Mouse (Mus musculus): ENCODE results near the gene Caln1.

Gene Caln1

DNA sequence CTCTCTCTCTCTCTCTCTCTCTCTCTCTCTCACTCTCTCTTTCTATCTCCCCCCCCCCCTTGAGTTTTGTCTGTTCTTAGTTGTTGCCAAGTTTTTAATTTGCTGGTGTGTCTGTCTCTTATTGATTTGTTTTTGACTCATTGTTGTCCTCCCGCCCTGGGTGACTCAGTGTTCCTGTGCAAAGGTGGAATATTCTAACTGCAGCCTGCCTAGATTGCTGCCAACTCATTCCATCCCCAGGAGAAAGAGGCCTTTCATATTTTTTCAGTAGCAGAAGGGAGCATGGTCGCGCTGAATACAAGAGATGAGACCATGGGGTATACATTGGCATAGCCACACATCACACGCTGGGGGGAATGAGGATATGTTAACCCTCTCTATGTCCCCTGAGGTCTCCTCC, 335.6 kb downstream of the Caln1 start:
- no peak for DNase-seq

DNA sequence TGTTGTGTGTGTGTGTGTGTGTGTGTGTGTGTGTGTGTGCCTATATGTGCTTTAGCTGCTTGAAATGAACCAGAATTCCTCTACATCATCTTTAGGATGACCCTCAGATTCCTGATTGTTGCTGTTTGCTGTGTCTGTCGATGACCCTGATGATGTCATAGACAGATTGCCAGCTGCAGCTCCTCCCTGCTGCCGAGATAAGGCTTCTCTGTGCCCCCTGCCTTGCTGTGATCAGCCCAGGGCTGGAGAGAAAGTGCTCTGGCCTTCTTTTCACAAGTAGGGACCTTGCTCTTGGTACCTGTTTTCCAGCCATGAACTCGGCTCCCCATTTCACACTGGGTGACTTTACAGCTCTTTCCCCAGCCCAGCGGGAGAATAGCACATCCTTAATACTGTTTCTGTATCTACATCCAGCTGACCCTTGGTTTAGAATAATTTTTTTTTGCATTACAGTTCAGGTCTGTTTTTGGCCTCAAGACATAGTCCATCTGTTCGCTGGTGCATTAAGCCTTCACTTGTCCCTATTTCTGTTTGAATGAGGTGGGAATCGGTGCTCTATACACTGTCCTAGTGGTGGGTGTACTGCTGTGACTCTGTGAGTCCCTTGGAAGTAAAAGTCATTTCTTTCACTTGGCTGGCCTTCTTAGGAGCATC, 337.1 kb downstream of the Caln1 start:
- no peak for DNase-seq

- no peak for DNase-seq
These were observed 338.5 kb downstream of the Caln1 start for GRCm38 (mm10) chr5:130707755-130708154.

DNA sequence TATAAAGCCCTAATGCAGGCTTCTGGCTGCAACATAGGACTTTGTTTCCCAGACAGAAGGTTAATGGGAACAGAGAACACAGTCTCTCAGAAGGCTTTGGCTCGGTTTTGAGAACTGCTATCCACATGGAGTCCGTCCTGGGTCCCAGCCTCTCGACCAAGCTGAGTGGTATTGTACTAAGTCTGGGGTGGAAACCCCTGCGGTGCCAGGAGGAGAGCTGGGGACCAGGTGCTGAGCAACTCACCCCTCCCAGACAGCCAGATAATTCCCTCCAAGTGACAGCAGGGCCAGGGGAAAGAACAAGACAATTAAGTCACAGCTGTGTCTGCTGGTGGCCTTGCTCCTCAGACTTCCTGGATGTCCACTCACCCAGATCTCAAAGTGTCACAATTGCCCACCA, 339.4 kb downstream of the Caln1 start:
- no peak for DNase-seq

GRCm38 (mm10) chr5:130711643-130712042, 342.4 kb downstream of the Caln1 start:
- no peak for DNase-seq

- DNase-seq: no peak
These were observed 343.0 kb downstream of the Caln1 start for GRCm38 (mm10) chr5:130712281-130712680.

GRCm38 (mm10) chr5:130715181-130715580, 345.9 kb downstream of the Caln1 start:
- DNase-seq: no peak

- peak; percentile 56 for DNase-seq
These were observed 349.1 kb downstream of the Caln1 start for GRCm38 (mm10) chr5:130718385-130718784.

DNA sequence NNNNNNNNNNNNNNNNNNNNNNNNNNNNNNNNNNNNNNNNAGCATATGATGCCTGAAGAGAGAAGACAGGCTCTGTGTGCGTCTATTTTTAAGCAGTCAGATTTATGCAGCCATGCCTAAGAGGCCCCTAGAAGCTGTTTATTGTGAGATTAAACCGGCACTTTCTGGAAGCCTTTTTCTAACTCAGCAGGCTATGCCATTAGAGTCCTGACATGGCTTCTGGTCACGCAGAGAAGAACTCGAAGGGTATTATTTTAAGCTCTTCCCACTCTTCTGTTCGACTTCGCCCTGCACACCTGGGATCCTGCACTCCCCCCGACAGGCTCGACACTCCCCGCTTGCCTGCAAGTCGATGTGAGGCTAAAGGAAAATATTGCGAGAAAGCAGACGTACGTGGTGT, 372.9 kb downstream of the Caln1 start:
- DNase-seq: peak; percentile 5

GRCm38 (mm10) chr5:130757517-130757916, 388.3 kb downstream of the Caln1 start:
- DNase-seq: peak; percentile 14

DNA sequence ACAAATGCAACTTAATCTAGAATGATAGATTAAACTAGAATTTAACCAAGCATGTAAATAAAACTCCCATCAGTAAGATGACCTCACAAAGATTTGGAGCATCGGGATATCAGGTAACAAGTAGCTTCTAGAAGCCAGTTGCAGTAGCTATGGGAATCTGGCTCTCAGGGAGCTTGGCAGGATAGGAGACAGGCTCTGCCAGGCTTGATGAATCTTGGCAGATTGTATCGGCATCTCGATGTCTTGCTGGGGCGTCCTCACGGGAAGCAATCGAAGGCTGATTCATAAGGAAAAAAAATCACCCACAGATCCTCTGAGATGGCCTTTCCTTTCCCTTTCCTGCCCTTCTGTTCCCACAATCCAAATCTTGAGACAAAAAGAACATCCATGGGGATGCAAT, 396.5 kb downstream of the Caln1 start:
- no peak for DNase-seq

- DNase-seq: no peak
These were observed 401.9 kb downstream of the Caln1 start for GRCm38 (mm10) chr5:130771061-130771741.

- no peak for DNase-seq
These were observed 403.2 kb downstream of the Caln1 start for GRCm38 (mm10) chr5:130772491-130772890.

DNA sequence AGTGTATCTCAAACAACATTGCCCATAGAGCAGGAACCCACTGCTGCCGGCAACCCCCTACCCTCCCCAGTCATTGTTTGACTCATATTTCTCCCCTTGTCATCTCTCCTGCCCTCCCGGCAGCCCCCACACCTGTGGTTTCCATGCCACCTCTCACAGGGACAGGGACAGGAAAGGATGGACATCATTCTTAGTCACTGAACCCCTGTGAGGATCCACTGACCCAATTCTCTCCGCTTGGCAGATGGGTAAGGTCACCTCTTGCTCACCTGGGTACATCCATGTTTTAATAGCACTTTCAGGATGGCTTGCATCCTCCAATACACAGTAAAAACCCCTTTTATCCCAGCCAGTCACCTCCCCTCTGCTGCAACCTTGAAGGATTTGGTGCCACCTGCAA, 405.7 kb downstream of the Caln1 start:
- DNase-seq: no peak

- DNase-seq: peak; percentile 73
These were observed 423.6 kb downstream of the Caln1 start for GRCm38 (mm10) chr5:130792755-130793452.

DNA sequence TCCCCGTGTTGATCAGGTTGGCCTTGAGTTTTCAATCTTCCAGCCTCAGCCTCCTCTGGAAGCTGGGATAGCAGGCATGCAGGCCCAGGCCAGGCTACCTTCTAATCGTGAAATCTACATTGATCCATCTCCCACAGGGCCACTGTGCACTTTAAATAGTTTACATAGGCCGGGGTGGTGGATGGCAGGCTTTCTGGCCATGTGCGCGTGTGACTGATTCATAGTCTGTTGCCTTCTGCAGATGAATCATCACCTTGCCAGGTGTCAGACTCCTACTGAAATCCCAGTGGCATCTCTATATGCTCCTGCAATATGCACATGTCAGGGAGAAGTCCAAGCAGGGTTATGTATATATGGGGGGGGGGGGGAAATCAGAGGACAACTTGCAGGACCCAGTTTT, 428.5 kb downstream of the Caln1 start:
- no peak for DNase-seq

GRCm38 (mm10) chr5:130810314-130810713, 441.1 kb downstream of the Caln1 start:
- DNase-seq: no peak

GRCm38 (mm10) chr5:130810846-130811245, 441.6 kb downstream of the Caln1 start:
- DNase-seq: peak; percentile 8

DNA sequence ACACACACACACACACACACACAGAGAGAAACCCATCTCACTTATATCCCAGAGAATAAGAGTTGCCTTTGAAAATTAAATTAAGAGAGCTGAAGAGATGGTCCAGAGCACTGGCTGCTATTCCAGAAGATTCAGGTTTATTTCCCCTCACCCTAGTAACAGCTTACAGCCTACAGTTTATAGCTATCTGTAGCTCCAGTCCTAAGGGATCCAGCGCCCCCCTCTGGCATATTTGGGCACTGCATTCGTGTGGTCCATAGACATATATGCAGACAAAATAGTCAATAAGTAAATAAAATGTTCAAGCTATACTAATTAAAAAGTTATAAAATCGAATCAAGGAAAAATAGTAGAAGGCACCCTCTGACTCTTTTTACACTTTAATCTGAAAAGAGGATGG, 442.0 kb downstream of the Caln1 start:
- peak; percentile 60 for DNase-seq

GRCm38 (mm10) chr5:130811966-130812365, 442.7 kb downstream of the Caln1 start:
- DNase-seq: no peak

- no peak for DNase-seq
These were observed 443.3 kb downstream of the Caln1 start for GRCm38 (mm10) chr5:130812556-130812955.

GRCm38 (mm10) chr5:130813089-130813488, 443.8 kb downstream of the Caln1 start:
- no peak for DNase-seq

- DNase-seq: no peak
These were observed 446.1 kb downstream of the Caln1 start for GRCm38 (mm10) chr5:130815352-130815751.

DNA sequence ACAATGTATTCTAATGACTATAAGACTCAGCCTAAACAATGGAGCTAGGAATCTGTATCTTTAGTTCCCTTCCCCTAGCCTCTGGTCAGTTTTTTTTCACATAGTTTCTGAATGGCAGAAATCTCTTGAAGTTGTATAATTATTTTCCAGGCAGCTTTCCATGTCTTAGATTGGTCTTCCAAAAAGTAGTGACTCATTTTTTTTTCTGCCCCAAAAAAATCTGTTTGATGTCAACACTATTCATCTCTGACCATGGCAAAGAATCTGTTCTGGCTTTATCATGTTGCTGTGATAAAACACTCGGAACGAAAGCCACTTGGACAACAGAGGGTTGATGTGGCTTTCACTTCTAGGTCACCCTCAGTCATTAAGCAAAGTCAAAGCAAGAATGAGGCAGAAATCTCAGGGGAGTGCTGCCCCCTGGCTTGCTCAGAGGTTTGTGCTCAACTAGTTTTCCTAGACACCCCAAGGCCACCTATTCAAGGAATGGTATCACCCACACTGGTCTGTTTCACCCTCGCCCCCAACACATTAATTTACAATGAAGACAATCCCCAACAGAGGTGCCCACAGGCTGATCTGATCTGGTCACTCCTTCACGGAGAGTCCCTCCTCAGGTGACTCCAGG, 450.9 kb downstream of the Caln1 start:
- DNase-seq: no peak
